Mouse (Mus musculus): ENCODE results near the gene Klk7. TPM values are rescaled to one million over a fixed set of nuclear protein-coding genes. Genes with fewer than 3 reads are reported as not detected.

Klk7 gene
- polyA plus RNA-seq, 1 experiment from 2014 or later = not detected

GRCm38 (mm10) chr7:43785286-43785685, 25.8 kb upstream of the Klk7 start:
- H3K9ac ChIP-seq (ENCODE audit: low read length) = no peak overlapping the region
- no peaks in the 10 kb centered on the region for H3K36me3 ChIP-seq (ENCODE audit: control insufficient read depth, insufficient read depth, low read length)
- 75% methylated on average over 1 of the region's 1 CpGs for WGBS
- H3K27ac ChIP-seq (ENCODE audit: low read length) = no peak overlapping the region
- no peaks in the 10 kb centered on the region for H3K27me3 ChIP-seq (ENCODE audit: control insufficient read depth, insufficient read depth, low read depth, low read length)
- peaks cover 3% of the 10 kb centered on the region for H3K4me1 ChIP-seq (replicated peaks; ENCODE audit: control insufficient read depth, insufficient read depth, low read length)
- no peak overlapping the region for H3K4me2 ChIP-seq (ENCODE audit: low read depth, low read length)
- no peak for ATAC-seq (ENCODE audit: low read depth)
- no peak overlapping the region for H3K4me3 ChIP-seq (ENCODE audit: low read length)
- no peaks in the 10 kb centered on the region for H3K9me3 ChIP-seq (ENCODE audit: control insufficient read depth, low read length)

GRCm38 (mm10) chr7:43788096-43788495, 23.0 kb upstream of the Klk7 start:
- ATAC-seq (ENCODE audit: low read depth) = no peak
- Histone ChIP-seq H3K4me3 (ENCODE audit: low read length) (no peak overlapping the region), H3K4me1 (replicated peaks; ENCODE audit: control insufficient read depth, insufficient read depth, low read length) (no peaks in the 10 kb centered on the region)

GRCm38 (mm10) chr7:43789295-43789694, 21.8 kb upstream of the Klk7 start:
- no peak for ATAC-seq (ENCODE audit: low read depth)
- no peak overlapping the region for H3K4me2 ChIP-seq (ENCODE audit: low read depth, low read length)

More at GRCm38 (mm10) chr7:43788096-43788495, 23.0 kb upstream of the Klk7 start:
- H3K9ac ChIP-seq (ENCODE audit: low read length) = no peak overlapping the region
- WGBS = 47% methylated on average over 3 of the region's 3 CpGs
- H3K36me3 ChIP-seq (ENCODE audit: control insufficient read depth, insufficient read depth, low read length) = no peaks in the 10 kb centered on the region
- no peak overlapping the region for H3K27ac ChIP-seq (ENCODE audit: low read length)
- no peaks in the 10 kb centered on the region for H3K9me3 ChIP-seq (ENCODE audit: control insufficient read depth, low read length)
- no peaks in the 10 kb centered on the region for H3K27me3 ChIP-seq (ENCODE audit: control insufficient read depth, insufficient read depth, low read depth, low read length)
- no peak overlapping the region for H3K4me2 ChIP-seq (ENCODE audit: low read depth, low read length)

GRCm38 (mm10) chr7:43791591-43791990, 19.5 kb upstream of the Klk7 start, which contains the start of gene Klk9:
Gene Klk9 (plus strand): TSS chr7:43791891.
- H3K36me3 ChIP-seq (ENCODE audit: control insufficient read depth, insufficient read depth, low read length) = no peaks in the 10 kb centered on the region
- H3K4me1 ChIP-seq (replicated peaks; ENCODE audit: control insufficient read depth, insufficient read depth, low read length) = peaks cover 6% of the 10 kb centered on the region
- no peak within 1 kb of the TSS for H3K9ac ChIP-seq (ENCODE audit: low read length)
- 69% methylated on average over 7 of the region's 7 CpGs for WGBS
- no peak for ATAC-seq (ENCODE audit: low read depth)
- no peak within 1 kb of the TSS for H3K4me3 ChIP-seq (ENCODE audit: low read length)
- H3K27ac ChIP-seq (ENCODE audit: low read length) = no peak within 1 kb of the TSS
- H3K27me3 ChIP-seq (ENCODE audit: control insufficient read depth, insufficient read depth, low read depth, low read length) = 0 out of 2 replicates have a peak, but pooled peaks cover 2% of the 10 kb centered on the region
- no peaks in the 10 kb centered on the region for H3K9me3 ChIP-seq (ENCODE audit: control insufficient read depth, low read length)
- H3K4me2 ChIP-seq (ENCODE audit: low read depth, low read length) = no peak within 1 kb of the TSS

More at GRCm38 (mm10) chr7:43789295-43789694, 21.8 kb upstream of the Klk7 start:
- no peaks in the 10 kb centered on the region for H3K9me3 ChIP-seq (ENCODE audit: control insufficient read depth, low read length)
- H3K27me3 ChIP-seq (ENCODE audit: control insufficient read depth, insufficient read depth, low read depth, low read length) = no peaks in the 10 kb centered on the region
- H3K4me3 ChIP-seq (ENCODE audit: low read length) = no peak overlapping the region
- no peaks in the 10 kb centered on the region for H3K36me3 ChIP-seq (ENCODE audit: control insufficient read depth, insufficient read depth, low read length)
- no peak overlapping the region for H3K27ac ChIP-seq (ENCODE audit: low read length)
- H3K9ac ChIP-seq (ENCODE audit: low read length) = no peak overlapping the region
- WGBS = 53% methylated on average over 2 of the region's 2 CpGs
- H3K4me1 ChIP-seq (replicated peaks; ENCODE audit: control insufficient read depth, insufficient read depth, low read length) = no peaks in the 10 kb centered on the region

- peak; percentile 41; the same call in 1 of the 2 replicates for ATAC-seq (ENCODE audit: low read depth)
- Histone ChIP-seq H3K27ac (ENCODE audit: low read length) (no peak overlapping the region), H3K4me2 (ENCODE audit: low read depth, low read length) (peak overlapping the region; percentile 87), H3K9ac (ENCODE audit: low read length) (peak overlapping the region; percentile 62), H3K9me3 (ENCODE audit: control insufficient read depth, low read length) (no peaks in the 10 kb centered on the region), H3K4me3 (ENCODE audit: low read length) (peak overlapping the region; percentile 62), H3K27me3 (ENCODE audit: control insufficient read depth, insufficient read depth, low read depth, low read length) (0 out of 2 replicates have a peak, but pooled peaks cover 5% of the 10 kb centered on the region), H3K4me1 (replicated peaks; ENCODE audit: control insufficient read depth, insufficient read depth, low read length) (peaks cover 16% of the 10 kb centered on the region), H3K36me3 (ENCODE audit: control insufficient read depth, insufficient read depth, low read length) (no peaks in the 10 kb centered on the region)
- 4% methylated on average over 8 of the region's 8 CpGs for WGBS
Measured at GRCm38 (mm10) chr7:43796355-43796754, 14.7 kb upstream of the Klk7 start.

- H3K4me2 ChIP-seq (ENCODE audit: low read depth, low read length) = peak within 1 kb of the TSS; percentile 87
- H3K27me3 ChIP-seq (ENCODE audit: control insufficient read depth, insufficient read depth, low read depth, low read length) = 0 out of 2 replicates have a peak, but pooled peaks cover 5% of the 10 kb centered on the region
- peak; percentile 34 for ATAC-seq (ENCODE audit: low read depth)
- no peaks in the 10 kb centered on the region for H3K36me3 ChIP-seq (ENCODE audit: control insufficient read depth, insufficient read depth, low read length)
- WGBS = 0% methylated on average over 28 of the region's 28 CpGs
- H3K27ac ChIP-seq (ENCODE audit: low read length) = no peak within 1 kb of the TSS
- peak within 1 kb of the TSS; percentile 62 for H3K9ac ChIP-seq (ENCODE audit: low read length)
- H3K9me3 ChIP-seq (ENCODE audit: control insufficient read depth, low read length) = no peaks in the 10 kb centered on the region
- peaks cover 16% of the 10 kb centered on the region for H3K4me1 ChIP-seq (replicated peaks; ENCODE audit: control insufficient read depth, insufficient read depth, low read length)
- H3K4me3 ChIP-seq (ENCODE audit: low read length) = peak within 1 kb of the TSS; percentile 62
Measured at GRCm38 (mm10) chr7:43797333-43797769, 13.7 kb upstream of the Klk7 start, which contains the start of gene Klk8. Gene Klk8 (plus strand): TSS chr7:43797577.

- 34% methylated on average over 13 of the region's 13 CpGs for WGBS
- 0 out of 2 replicates have a peak, but pooled peaks cover 5% of the 10 kb centered on the region for H3K27me3 ChIP-seq (ENCODE audit: control insufficient read depth, insufficient read depth, low read depth, low read length)
- no peak overlapping the region for H3K27ac ChIP-seq (ENCODE audit: low read length)
- H3K9me3 ChIP-seq (ENCODE audit: control insufficient read depth, low read length) = no peaks in the 10 kb centered on the region
- peak overlapping the region; percentile 87 for H3K4me2 ChIP-seq (ENCODE audit: low read depth, low read length)
- peak overlapping the region; percentile 62 for H3K4me3 ChIP-seq (ENCODE audit: low read length)
- H3K9ac ChIP-seq (ENCODE audit: low read length) = peak overlapping the region; percentile 62
- ATAC-seq (ENCODE audit: low read depth) = peak; percentile 54
- peaks cover 16% of the 10 kb centered on the region for H3K4me1 ChIP-seq (replicated peaks; ENCODE audit: control insufficient read depth, insufficient read depth, low read length)
- no peaks in the 10 kb centered on the region for H3K36me3 ChIP-seq (ENCODE audit: control insufficient read depth, insufficient read depth, low read length)
Measured at GRCm38 (mm10) chr7:43797844-43798462, 13.1 kb upstream of the Klk7 start.

GRCm38 (mm10) chr7:43799876-43800275, 11.2 kb upstream of the Klk7 start:
- no peaks in the 10 kb centered on the region for H3K9me3 ChIP-seq (ENCODE audit: control insufficient read depth, low read length)
- no peak overlapping the region for H3K27ac ChIP-seq (ENCODE audit: low read length)
- no peaks in the 10 kb centered on the region for H3K36me3 ChIP-seq (ENCODE audit: control insufficient read depth, insufficient read depth, low read length)
- 0 out of 2 replicates have a peak, but pooled peaks cover 5% of the 10 kb centered on the region for H3K27me3 ChIP-seq (ENCODE audit: control insufficient read depth, insufficient read depth, low read depth, low read length)
- no peak overlapping the region for H3K4me2 ChIP-seq (ENCODE audit: low read depth, low read length)
- H3K4me3 ChIP-seq (ENCODE audit: low read length) = no peak overlapping the region
- WGBS = 70% methylated on average over 7 of the region's 7 CpGs
- no peak overlapping the region for H3K9ac ChIP-seq (ENCODE audit: low read length)
- H3K4me1 ChIP-seq (replicated peaks; ENCODE audit: control insufficient read depth, insufficient read depth, low read length) = peaks cover 16% of the 10 kb centered on the region
- no peak for ATAC-seq (ENCODE audit: low read depth)

GRCm38 (mm10) chr7:43815211-43815610, 4.1 kb downstream of the Klk7 start:
- H3K4me2 ChIP-seq (ENCODE audit: low read depth, low read length) = no peak overlapping the region
- no peaks in the 10 kb centered on the region for H3K9me3 ChIP-seq (ENCODE audit: control insufficient read depth, low read length)
- ATAC-seq (ENCODE audit: low read depth) = no peak
- no peaks in the 10 kb centered on the region for H3K4me1 ChIP-seq (replicated peaks; ENCODE audit: control insufficient read depth, insufficient read depth, low read length)
- no peaks in the 10 kb centered on the region for H3K27me3 ChIP-seq (ENCODE audit: control insufficient read depth, insufficient read depth, low read depth, low read length)
- no peak overlapping the region for H3K9ac ChIP-seq (ENCODE audit: low read length)
- H3K27ac ChIP-seq (ENCODE audit: low read length) = no peak overlapping the region
- no peak overlapping the region for H3K4me3 ChIP-seq (ENCODE audit: low read length)
- no peaks in the 10 kb centered on the region for H3K36me3 ChIP-seq (ENCODE audit: control insufficient read depth, insufficient read depth, low read length)
- WGBS = 81% methylated on average over 7 of the region's 7 CpGs

Data from lung, embryonic 16.5 days (tissue).